Mouse (Mus musculus): ENCODE results near the gene Nid1.
"Not testable (repeated sequence)": the region's sequence is repeated elsewhere in the genome, so short reads cannot be mapped to it uniquely, and the experiment has no call there.

Nid1 gene

GRCm38 (mm10) chr13:13493517-13493916 is 56.2 kb downstream of the Nid1 start:
- CTCF ChIA-PET: interaction anchor here (0.7 kb wide), 1 partner anchor 984 kb away, joined by 3 read pairs; no protein-coding TSS in a partner anchor

GRCm38 (mm10) chr13:13498022-13498421 is 60.7 kb downstream of the Nid1 start:
- CTCF ChIA-PET: no interaction called here

GRCm38 (mm10) chr13:13502406-13502805 is 65.1 kb downstream of the Nid1 start:
- CTCF ChIA-PET: no interaction called here

GRCm38 (mm10) chr13:13503695-13504386 is 66.5 kb downstream of the Nid1 start:
- CTCF ChIA-PET: no interaction called here

- CTCF ChIA-PET: no interaction called here
Measured at GRCm38 (mm10) chr13:13505063-13505462, 67.7 kb downstream of the Nid1 start.

- CTCF ChIA-PET: no interaction called here
Measured at GRCm38 (mm10) chr13:13506556-13506955, 69.2 kb downstream of the Nid1 start.

GRCm38 (mm10) chr13:13514861-13515260 is 77.5 kb downstream of the Nid1 start:
- CTCF ChIA-PET: no interaction called here

- CTCF ChIA-PET: interaction anchor here (0.9 to 2.1 kb wide), 7 partner anchors 9 to 108 kb away, joined by 3 to 7 read pairs (median 3); no protein-coding TSS in a partner anchor
Measured at GRCm38 (mm10) chr13:13516376-13517225, 79.2 kb downstream of the Nid1 start.

- CTCF ChIA-PET: no interaction called here
Measured at GRCm38 (mm10) chr13:13518114-13518513, 80.8 kb downstream of the Nid1 start.

GRCm38 (mm10) chr13:13520436-13520835 is 83.1 kb downstream of the Nid1 start:
- CTCF ChIA-PET: interaction anchor here (0.6 kb wide), 1 partner anchor 370 kb away, joined by 3 read pairs; no protein-coding TSS in a partner anchor

GRCm38 (mm10) chr13:13523625-13524584 is 86.6 kb downstream of the Nid1 start:
- CTCF ChIA-PET: interaction anchor here (0.7 kb wide), 1 partner anchor 555 kb away, joined by 9 read pairs; no protein-coding TSS in a partner anchor

GRCm38 (mm10) chr13:13525205-13525604 is 87.9 kb downstream of the Nid1 start:
- CTCF ChIA-PET: interaction anchor here (1.0 kb wide), 2 partner anchors 9 to 91 kb away, joined by 3 read pairs; no protein-coding TSS in a partner anchor

- CTCF ChIA-PET: interaction anchor here (1.0 kb wide), 2 partner anchors 9 to 90 kb away, joined by 3 read pairs; no protein-coding TSS in a partner anchor
Measured at GRCm38 (mm10) chr13:13525877-13526276, 88.5 kb downstream of the Nid1 start.

GRCm38 (mm10) chr13:13529115-13529542 is 91.8 kb downstream of the Nid1 start:
- CTCF ChIA-PET: interaction anchor here (0.6 to 0.7 kb wide), 2 partner anchors 20 to 52 kb away, joined by 3 to 4 read pairs; no protein-coding TSS in a partner anchor

- CTCF ChIA-PET: interaction anchor here (1.2 kb wide), 1 partner anchor 54 kb away, joined by 7 read pairs; no protein-coding TSS in a partner anchor
Measured at GRCm38 (mm10) chr13:13530913-13531312, 93.6 kb downstream of the Nid1 start.

- CTCF ChIA-PET: no interaction called here
Measured at GRCm38 (mm10) chr13:13531923-13532322, 94.6 kb downstream of the Nid1 start.

- CTCF ChIA-PET: no interaction called here
Measured at GRCm38 (mm10) chr13:13536555-13536954, 99.2 kb downstream of the Nid1 start.

GRCm38 (mm10) chr13:13537272-13538015 is 100.1 kb downstream of the Nid1 start:
- CTCF ChIA-PET: no interaction called here

- CTCF ChIA-PET: no interaction called here
Measured at GRCm38 (mm10) chr13:13538585-13539300, 101.4 kb downstream of the Nid1 start.

GRCm38 (mm10) chr13:13543073-13543472 is 105.7 kb downstream of the Nid1 start:
- CTCF ChIA-PET: not testable (repeated sequence)
